Mouse (Mus musculus) lung, postnatal 10 days (tissue): ENCODE data around the gene Angptl2.
A peak's percentile ranks its signal among the peaks of the same experiment; 100 is the strongest.

Experiments
- DNase-seq: peaks from one replicate; pipeline ENCODE4 v3.0.0; 2021

Gene Angptl2

DNA sequence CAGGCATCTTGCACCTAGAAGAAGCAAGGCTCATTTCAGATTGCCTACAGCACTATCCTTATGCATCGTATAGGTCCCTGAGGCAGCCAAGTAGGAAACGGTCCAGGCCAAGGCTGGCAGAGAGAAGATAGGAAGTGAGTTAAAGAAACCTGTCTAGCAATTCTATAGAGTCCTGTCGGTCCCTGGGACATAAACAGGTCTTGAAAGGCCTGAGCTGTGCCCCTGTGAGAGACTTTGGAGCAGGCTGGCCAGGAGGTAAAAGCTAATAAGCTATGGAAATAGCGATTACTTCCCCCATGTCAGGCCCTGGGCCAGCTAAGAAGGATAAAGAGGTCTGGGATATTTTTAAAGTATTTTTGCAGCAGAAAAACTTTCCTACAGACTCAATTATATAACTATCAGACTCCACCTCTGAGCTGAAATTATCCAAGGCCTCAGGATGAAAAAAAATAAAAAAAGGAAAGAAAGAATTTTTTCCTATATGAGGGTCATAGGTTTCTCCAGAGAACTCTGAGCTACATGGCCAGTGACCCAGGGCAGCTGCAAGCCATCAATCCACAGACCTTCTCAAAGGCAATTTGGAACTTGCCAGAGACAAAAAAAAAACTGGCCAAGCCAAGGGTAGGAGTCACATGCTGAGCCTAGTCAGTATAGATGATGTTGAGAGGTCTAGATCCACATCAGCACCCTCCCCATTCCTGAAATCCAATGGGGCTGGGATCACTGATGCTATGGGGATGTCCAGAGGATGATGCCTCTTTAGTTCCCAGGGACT, 57.0 kb downstream of the Angptl2 start:
- no peak for DNase-seq

DNA sequence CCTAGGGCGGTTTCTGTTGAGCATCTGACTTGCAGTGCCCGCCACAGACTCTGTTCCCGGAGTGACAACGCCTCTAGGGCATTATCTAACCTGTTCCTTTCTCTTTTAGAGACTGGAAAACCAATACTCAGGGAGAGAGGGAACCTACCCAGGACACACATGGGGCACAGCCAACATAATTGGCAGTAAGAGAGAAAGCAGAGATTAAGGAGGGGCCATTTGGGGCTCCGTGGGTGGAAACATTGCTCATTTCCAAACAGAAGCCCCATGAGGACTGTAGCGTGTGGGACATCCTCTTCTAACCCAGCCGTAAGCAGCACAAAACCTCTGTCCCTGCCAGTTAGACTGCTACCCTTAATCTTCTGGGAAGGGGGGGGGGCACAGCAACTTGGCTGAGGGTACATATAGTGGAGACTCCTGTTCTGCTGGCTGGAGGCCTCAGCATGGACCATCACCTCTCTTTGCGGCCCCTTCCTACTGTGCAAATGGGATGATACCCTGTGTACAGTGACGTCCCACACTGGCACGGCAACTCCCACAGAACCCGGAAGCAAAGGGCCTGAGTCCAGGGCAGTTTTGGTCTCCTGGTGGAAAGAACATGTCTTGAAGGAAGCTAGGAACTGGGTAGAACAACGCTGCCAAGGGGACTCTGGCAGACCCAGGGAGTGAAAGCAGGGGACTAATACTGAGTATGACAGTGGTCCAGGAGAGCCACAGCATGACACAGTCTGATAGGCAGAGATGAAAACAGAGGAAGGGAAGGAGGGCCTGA, 59.0 kb downstream of the Angptl2 start:
- DNase-seq = no peak

DNA sequence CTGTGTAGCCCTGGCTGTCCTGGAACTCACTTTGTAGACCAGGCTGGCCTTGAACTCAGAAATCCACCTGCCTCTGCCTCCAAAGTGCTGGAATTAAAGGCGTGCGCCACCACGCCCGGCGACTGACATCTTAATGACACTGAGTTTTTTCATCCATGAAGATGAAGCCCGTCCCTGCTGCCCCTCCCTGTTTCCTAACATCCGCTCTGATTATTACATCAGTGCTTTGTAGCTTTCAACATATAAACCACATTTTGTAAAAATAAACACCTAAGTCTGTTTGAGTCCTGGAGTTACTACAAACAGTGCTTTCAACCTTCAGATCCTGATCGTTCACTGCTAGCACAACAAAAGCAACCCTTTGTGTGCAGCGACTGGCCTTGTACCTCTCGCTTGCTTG, 63.9 kb downstream of the Angptl2 start:
- no peak for DNase-seq

DNA sequence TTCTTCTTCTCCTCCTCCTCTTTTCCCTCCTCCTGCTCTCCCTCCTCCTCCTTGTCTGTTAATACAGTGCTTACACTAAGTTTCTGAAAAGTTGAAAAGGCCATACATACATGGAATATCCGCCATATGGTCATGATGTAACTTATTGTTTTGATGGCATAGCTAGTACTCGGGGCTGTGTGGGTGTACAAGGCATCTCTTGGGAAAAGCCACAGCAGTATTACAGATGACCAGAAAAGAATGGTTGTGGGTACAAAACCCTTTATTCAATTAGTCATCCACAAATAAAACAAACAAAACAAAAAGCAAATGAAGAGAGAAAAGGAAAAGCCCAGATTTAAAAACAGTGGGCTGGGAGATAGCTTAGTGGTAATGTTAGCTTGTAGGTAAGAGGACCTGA, 64.7 kb downstream of the Angptl2 start:
- no peak for DNase-seq

DNA sequence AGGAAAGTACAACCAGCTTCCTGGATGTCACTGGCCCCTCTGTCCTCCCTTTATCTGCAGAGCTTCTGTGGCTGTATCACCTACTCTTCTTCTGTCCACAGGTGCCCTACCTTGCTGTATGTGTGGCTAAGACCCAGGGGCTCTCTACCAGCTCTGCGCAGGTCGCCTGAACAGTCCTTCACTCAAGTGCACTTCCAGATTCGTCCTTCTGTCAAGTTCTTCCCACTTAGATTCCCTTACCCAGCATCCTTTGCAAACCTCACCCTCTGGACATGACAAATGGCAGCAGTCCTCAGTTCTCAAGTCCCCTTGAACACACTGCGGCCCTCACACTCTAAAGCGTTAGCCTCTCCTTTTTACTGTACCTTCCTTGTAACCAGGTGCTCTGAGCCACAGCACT, 65.9 kb downstream of the Angptl2 start:
- DNase-seq = no peak

DNA sequence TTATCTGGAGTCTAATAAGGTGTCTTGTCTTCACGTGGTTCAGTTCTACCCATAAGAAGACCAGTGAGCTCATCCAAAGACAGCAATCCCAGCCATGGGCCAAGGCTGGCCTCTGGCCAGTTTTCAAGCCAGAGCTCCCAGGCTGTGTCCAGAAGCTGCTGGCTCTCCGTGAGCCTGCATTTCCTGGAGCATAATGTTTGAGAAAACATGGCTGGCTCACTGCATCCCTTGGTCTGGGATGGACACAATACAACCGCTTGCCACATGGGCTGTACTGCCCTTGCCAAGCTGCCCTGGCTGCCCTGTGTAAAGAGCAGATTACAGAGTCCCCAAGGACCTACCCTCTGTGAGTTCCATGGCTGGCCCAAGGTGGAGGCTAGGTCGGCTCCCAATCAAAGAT, 67.0 kb downstream of the Angptl2 start:
- peak; percentile 84 for DNase-seq

DNA sequence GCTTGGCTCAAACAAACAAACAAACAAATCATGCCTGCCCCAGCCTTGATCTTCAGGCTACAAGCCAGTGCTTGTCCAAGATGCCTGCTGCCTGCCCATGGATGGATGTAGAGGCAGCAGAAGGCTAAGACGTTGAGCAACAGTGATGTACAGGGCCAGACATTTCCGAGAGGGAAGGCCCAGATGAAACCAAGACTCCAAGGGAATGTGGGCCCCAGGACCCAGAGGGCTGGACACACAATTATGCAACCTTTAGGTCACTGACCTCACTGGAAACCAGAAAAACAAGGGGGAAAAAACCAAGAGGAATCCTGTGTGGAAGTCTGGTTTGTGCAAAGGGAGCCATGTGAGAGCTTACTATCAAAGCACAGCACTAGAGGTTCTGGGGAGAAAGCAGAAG, 67.8 kb downstream of the Angptl2 start:
- DNase-seq = no peak

DNA sequence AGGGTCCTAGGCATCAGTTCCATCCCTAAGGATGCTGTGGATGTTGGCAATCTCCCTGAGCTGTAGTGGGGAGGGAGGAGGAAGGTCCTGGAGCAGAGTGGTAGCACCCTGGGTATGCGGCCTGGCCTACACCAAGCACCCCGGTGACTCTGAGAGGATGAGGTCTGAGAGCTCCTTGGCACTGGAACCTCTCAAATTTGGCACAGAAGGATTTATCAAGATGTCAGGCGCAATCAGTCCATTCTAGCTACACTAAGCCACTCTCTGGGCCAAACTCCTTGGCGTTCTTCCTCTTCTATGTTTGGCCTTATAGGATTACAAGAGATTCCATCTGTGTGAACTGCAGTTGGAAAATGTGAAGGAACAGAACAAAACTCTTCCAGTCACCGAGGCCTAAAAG, 73.0 kb downstream of the Angptl2 start:
- no peak for DNase-seq

DNA sequence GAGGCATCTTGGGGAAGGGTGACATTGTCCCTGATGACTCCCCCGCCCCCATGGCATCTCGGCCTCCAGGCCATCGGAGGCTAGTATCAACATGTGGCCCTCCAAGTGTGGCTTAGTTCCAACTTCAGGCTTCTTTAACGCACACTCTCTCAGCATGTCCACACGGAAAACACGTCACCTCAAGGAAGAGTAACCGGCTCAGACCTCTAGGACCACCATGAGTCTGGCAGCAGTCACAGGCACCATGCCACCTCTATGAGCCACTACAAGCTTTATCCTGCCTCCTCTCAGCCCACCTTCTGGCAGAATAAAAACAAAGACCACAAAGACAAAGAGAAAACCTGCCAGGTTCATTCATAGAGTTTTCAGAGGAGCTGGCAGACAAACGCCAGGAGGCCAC, 74.6 kb downstream of the Angptl2 start:
- DNase-seq = no peak

DNA sequence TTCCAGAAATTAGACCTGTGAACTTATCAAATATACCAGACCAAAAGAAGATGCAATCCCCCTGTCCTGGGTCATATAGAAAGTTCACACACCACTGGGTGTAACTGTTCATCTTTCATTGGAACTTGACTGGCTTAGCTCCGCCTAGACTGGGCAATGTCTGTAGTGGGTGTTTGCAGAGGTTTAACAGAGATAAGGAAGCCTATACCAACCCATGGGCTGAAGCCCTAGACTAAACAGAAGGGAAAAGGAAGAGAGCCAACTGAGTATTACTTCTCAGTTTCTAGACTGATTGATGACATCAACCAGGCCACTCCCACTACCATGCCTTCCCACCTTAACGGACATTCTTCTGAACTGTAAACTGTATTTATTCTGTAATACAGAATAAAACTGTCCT, 76.2 kb downstream of the Angptl2 start:
- no peak for DNase-seq

DNA sequence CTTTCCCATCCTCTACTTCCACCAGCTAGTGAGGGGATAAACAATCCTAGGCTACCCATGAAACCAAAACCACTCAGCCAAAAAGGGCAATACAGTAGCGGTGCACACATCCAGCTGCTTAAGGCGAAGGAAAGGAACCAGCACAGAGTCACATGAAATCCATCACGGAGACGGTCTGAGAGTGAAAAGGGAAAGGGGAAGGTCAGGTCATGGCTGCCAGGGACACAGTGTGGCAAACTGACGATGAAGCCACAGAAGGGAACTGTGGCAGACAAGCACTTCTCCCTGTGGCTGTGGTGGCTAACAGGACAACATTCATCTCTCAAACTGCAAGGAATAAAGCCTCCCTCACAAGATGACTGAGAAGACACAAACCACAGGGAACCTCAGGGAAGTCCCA, 79.2 kb downstream of the Angptl2 start:
- no peak for DNase-seq
